Comparison of ENCODE assay signal across 8 mouse cellular contexts in the genomic region with DNA sequence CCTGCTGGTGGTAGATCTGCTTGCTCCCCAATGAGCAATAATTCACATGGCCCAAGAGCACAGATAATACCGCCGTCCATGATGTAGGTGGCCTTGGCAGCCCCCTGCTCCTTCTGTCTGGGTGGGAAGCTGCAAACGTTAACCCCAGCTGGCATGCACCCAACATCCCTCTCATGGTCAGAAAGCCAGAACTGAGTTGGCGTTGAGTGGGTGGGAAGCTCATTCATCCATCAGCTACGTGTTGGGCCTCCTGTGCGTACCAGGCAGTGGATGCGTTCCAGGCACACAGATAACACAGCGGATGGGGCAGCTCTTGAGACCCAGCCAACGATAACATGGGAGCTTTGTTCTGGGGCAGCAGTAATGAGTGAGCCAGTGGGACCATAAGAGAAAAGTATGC.
DNase-seq lines count a peak whose midpoint lies in the region; ATAC-seq and TF ChIP-seq lines count a peak whose summit lies in the region.

No protein-coding gene starts in this region.

- H3K4me3 ChIP-seq in heart, adult 2 months = no peak overlapping the region
- no peak overlapping the region for H3K4me3 ChIP-seq in embryonic facial prominence, embryonic 10.5 days

- no peaks in the 10 kb centered on the region for H3K27me3 ChIP-seq in heart, adult 2 months (ENCODE audit: control insufficient read depth, insufficient read depth, low read length)
- H3K27me3 ChIP-seq in embryonic facial prominence, embryonic 10.5 days (replicated peaks; ENCODE audit: low read depth, poor library complexity, severe bottlenecking) = no peaks in the 10 kb centered on the region

- no peaks in the 10 kb centered on the region for H3K9me3 ChIP-seq in embryonic facial prominence, embryonic 10.5 days

- 24% methylated on average over 9 of the region's 9 CpGs for WGBS in heart, adult 2 months
- 93% methylated on average over 9 of the region's 9 CpGs for WGBS in embryonic facial prominence, embryonic 10.5 days

- peaks cover 46% of the 10 kb centered on the region for H3K4me1 ChIP-seq in heart, adult 2 months (ENCODE audit: control insufficient read depth, insufficient read depth, low read length)
- H3K4me1 ChIP-seq in embryonic facial prominence, embryonic 10.5 days = peaks cover 19% of the 10 kb centered on the region

- peak; percentile 68 for TF ChIP-seq EP300 in heart, adult 2 months (IDR thresholded peaks at IDR 0.05; ENCODE audit: insufficient read depth, low read depth, low read length)

- peak; percentile 61 for DNase-seq in cerebellum, adult 11 months
- DNase-seq in MN1 (ENCODE audit: low spot score) = peak; percentile 64
- DNase-seq in heart, adult 2 months = peak; percentile 57 to 74
- peak; percentile 81 for DNase-seq in layer of hippocampus, adult 9-11 months
- DNase-seq in right cerebral cortex, adult 2 months (ENCODE audit: low spot score in 2 of 2) = peak; percentile 76 to 77
- DNase-seq in spleen, adult 12 weeks (ENCODE audit: low spot score) = no peak
- DNase-seq in embryonic facial prominence, embryonic 10.5 days (ENCODE audit: low spot score) = no peak

- no peak for TF ChIP-seq CTCF in heart, adult 2 months (IDR thresholded peaks at IDR 0.05)

- intact Hi-C loops in heart, adult 2 months (cut with DNase I) = loop anchor here (5.0 kb wide), 1 partner anchor 71 kb away; the partner anchor contains the start of gene Mical2

- peak overlapping the region; percentile 61 for H3K27ac ChIP-seq in heart, adult 2 months
- H3K27ac ChIP-seq in embryonic facial prominence, embryonic 10.5 days (replicated peaks) = no peak overlapping the region

- ATAC-seq in cerebellum, adult (ENCODE audit: insufficient number of reproducible peaks, low FRiP score, low TSS enrichment) = no peak

- H3K79me2 ChIP-seq in heart, adult 2 months (replicated peaks; ENCODE audit: control insufficient read depth, insufficient read depth, low read length) = no peaks in the 10 kb centered on the region

- no peak overlapping the region for H3K9ac ChIP-seq in heart, adult 2 months (ENCODE audit: low read depth, low read length)

- TF ChIP-seq POLR2A in heart, adult 2 months (IDR thresholded peaks at IDR 0.05; ENCODE audit: insufficient read depth, low read depth, low read length) = no peak

- peaks cover 2% of the 10 kb centered on the region; the same call in 1 of the 2 replicates for H3K36me3 ChIP-seq in heart, adult 2 months (ENCODE audit: control insufficient read depth, insufficient read depth, low read length)
- no peaks in the 10 kb centered on the region for H3K36me3 ChIP-seq in embryonic facial prominence, embryonic 10.5 days (replicated peaks)

Comparison
In these comparisons a context has a peak if more than half of its experiments do, and no peak if none do; other contexts are left out.
1. DNase-seq: peak in cerebellum, adult 11 months (single experiment), MN1 (single experiment), heart, adult 2 months (2 of 2), layer of hippocampus, adult 9-11 months (single experiment) and right cerebral cortex, adult 2 months (2 of 2); none in spleen, adult 12 weeks (single experiment) and embryonic facial prominence, embryonic 10.5 days (single experiment).